8 mouse cellular contexts compared by ENCODE assay signal in genomic region chr1:152084638-152085345, GRCm38 (mm10). TPM values are rescaled to one million over a fixed set of nuclear protein-coding genes. Genes with fewer than 3 reads are reported as not detected.
DNase-seq lines count a peak whose midpoint lies in the region; ATAC-seq and TF ChIP-seq lines count a peak whose summit lies in the region.

No protein-coding gene starts in this region.

- no peak overlapping the region for H3K4me3 ChIP-seq in CH12.LX (replicated peaks in 1 of 3; ENCODE audit: low read depth in 2 of 3, low read length in 2 of 3, poor library complexity in 1 of 3)
- 0 out of 2 replicates have a peak overlapping the region, but pooled peaks have one; percentile 8 for H3K4me3 ChIP-seq in bone marrow macrophage, adult 2 months (ENCODE audit: insufficient read depth, low read length)
- H3K4me3 ChIP-seq in hindbrain, embryonic 12.5 days = no peak overlapping the region
- peak overlapping the region; percentile 23 for H3K4me3 ChIP-seq in limb, embryonic 15.5 days
- H3K4me3 ChIP-seq in midbrain, embryonic 16.5 days (ENCODE audit: low read depth, low read length) = no peak overlapping the region
- no peak overlapping the region for H3K4me3 ChIP-seq in layer of hippocampus, adult 2 months

- in situ Hi-C loops in CH12.LX (cut with MboI; ENCODE audit: low pct_ligation_motif_present, low pct_unique_long_range_greater_than_20kb, low sequenced_read_pairs) = no loop called here

- H3K36me3 ChIP-seq in CH12.LX (replicated peaks in 1 of 2; ENCODE audit: control insufficient read depth in 1 of 2, insufficient read depth in 1 of 2, low read length in 1 of 2) = peaks cover 0 to 3% of the 10 kb centered on the region in 2 experiments
- H3K36me3 ChIP-seq in hindbrain, embryonic 12.5 days = no peaks in the 10 kb centered on the region
- H3K36me3 ChIP-seq in limb, embryonic 15.5 days = no peaks in the 10 kb centered on the region
- H3K36me3 ChIP-seq in midbrain, embryonic 16.5 days (ENCODE audit: control insufficient read depth, insufficient read depth, low read length) = no peaks in the 10 kb centered on the region

- H3K4me2 ChIP-seq in CH12.LX (ENCODE audit: insufficient read depth, low read depth, poor library complexity, severe bottlenecking) = peak overlapping the region; percentile 51
- peak overlapping the region; percentile 24 for H3K4me2 ChIP-seq in hindbrain, embryonic 12.5 days (replicated peaks)
- H3K4me2 ChIP-seq in limb, embryonic 15.5 days = peak overlapping the region; percentile 38
- peak overlapping the region; percentile 15 for H3K4me2 ChIP-seq in midbrain, embryonic 16.5 days (ENCODE audit: low read length)

- no peak for TF ChIP-seq RAD21 in CH12.LX (IDR thresholded peaks at IDR 0.05; ENCODE audit: low read depth, low read length)

- TF ChIP-seq EP300 in CH12.LX (IDR thresholded peaks at IDR 0.05; ENCODE audit: low read length) = no peak

- H3K79me2 ChIP-seq in CH12.LX (replicated peaks; ENCODE audit: control insufficient read depth, extremely low read depth, insufficient read depth, poor library complexity, severe bottlenecking) = no peaks in the 10 kb centered on the region

- no peak overlapping the region for H3K9ac ChIP-seq in CH12.LX (ENCODE audit: insufficient read depth, low read depth)
- peak overlapping the region; percentile 4; the same call in 1 of the 2 replicates for H3K9ac ChIP-seq in hindbrain, embryonic 12.5 days
- H3K9ac ChIP-seq in limb, embryonic 15.5 days = no peak overlapping the region
- H3K9ac ChIP-seq in midbrain, embryonic 16.5 days (ENCODE audit: low read depth, low read length) = no peak overlapping the region; the same call in 1 of the 2 replicates

- no peak for TF ChIP-seq CTCF in CH12.LX (conservative IDR thresholded peaks at IDR 0.05 in 1 of 2, IDR thresholded peaks at IDR 0.05 in 1 of 2; ENCODE audit: low read depth in 2 of 2, low read length in 2 of 2)
- no peak for TF ChIP-seq CTCF in bone marrow macrophage, adult 2 months (IDR thresholded peaks at IDR 0.05; ENCODE audit: low read depth, low read length)
- TF ChIP-seq CTCF in layer of hippocampus, adult 2 months (conservative IDR thresholded peaks at IDR 0.05) = no peak

- H3K4me1 ChIP-seq in CH12.LX (ENCODE audit: control insufficient read depth in 1 of 2, insufficient read depth in 2 of 2) = peaks cover 0 to 24% of the 10 kb centered on the region in 2 experiments; a peak in 2 of 4 replicates
- peaks cover 17% of the 10 kb centered on the region for H3K4me1 ChIP-seq in bone marrow macrophage, adult 2 months (ENCODE audit: control insufficient read depth, insufficient read depth, low read length)
- peaks cover 71% of the 10 kb centered on the region for H3K4me1 ChIP-seq in hindbrain, embryonic 12.5 days
- peaks cover 55% of the 10 kb centered on the region for H3K4me1 ChIP-seq in limb, embryonic 15.5 days
- peaks cover 42% of the 10 kb centered on the region for H3K4me1 ChIP-seq in midbrain, embryonic 16.5 days (ENCODE audit: control insufficient read depth, insufficient read depth, low read length)

- H3K9me3 ChIP-seq in CH12.LX (replicated peaks; ENCODE audit: low read length) = no peaks in the 10 kb centered on the region
- H3K9me3 ChIP-seq in hindbrain, embryonic 12.5 days (replicated peaks) = no peaks in the 10 kb centered on the region
- H3K9me3 ChIP-seq in limb, embryonic 15.5 days = no peaks in the 10 kb centered on the region
- H3K9me3 ChIP-seq in midbrain, embryonic 16.5 days (replicated peaks; ENCODE audit: control insufficient read depth, low read length, poor library complexity, severe bottlenecking) = no peaks in the 10 kb centered on the region

- 28% methylated on average over 15 of the region's 15 CpGs for WGBS in hindbrain, embryonic 12.5 days
- 4% methylated on average over 15 of the region's 15 CpGs for WGBS in limb, embryonic 15.5 days
- WGBS in midbrain, embryonic 16.5 days = 37% methylated on average over 15 of the region's 15 CpGs

- no peak for DNase-seq in CH12.LX (ENCODE audit: extremely low read depth)
- DNase-seq in forelimb bud, embryonic 11.5 days (ENCODE audit: low read depth, low spot score) = peak; percentile 58
- DNase-seq in yolk sac, embryonic 10.5 days (ENCODE audit: low spot score) = peak; percentile 71
- no peak for DNase-seq in layer of hippocampus, adult 2 months (ENCODE audit: low spot score in 2 of 2)

- no peak for ATAC-seq in hindbrain, embryonic 12.5 days (ENCODE audit: low FRiP score)
- ATAC-seq in limb, embryonic 15.5 days (ENCODE audit: insufficient number of reproducible peaks, low FRiP score, low TSS enrichment, low read depth) = peak; percentile 41
- no peak for ATAC-seq in midbrain, embryonic 16.5 days

- H3K27ac ChIP-seq in CH12.LX (ENCODE audit: insufficient read depth, low read depth) = no peak overlapping the region
- no peak overlapping the region for H3K27ac ChIP-seq in bone marrow macrophage, adult 2 months (ENCODE audit: insufficient read depth, low read depth, low read length)
- peak overlapping the region; percentile 19; the same call in 1 of the 2 replicates for H3K27ac ChIP-seq in hindbrain, embryonic 12.5 days
- peak overlapping the region; percentile 77 for H3K27ac ChIP-seq in limb, embryonic 15.5 days
- no peak overlapping the region for H3K27ac ChIP-seq in midbrain, embryonic 16.5 days (ENCODE audit: low read length)
- no peak overlapping the region for H3K27ac ChIP-seq in layer of hippocampus, adult 2 months

- dilution Hi-C loops in CH12.LX (cut with MboI; ENCODE audit: extremely low pct_ligation_motif_present, extremely low pct_unique_long_range_greater_than_20kb, low sequenced_read_pairs) = no loop called here

- no peak for TF ChIP-seq POLR2A in CH12.LX (IDR thresholded peaks at IDR 0.05; ENCODE audit: low read depth, low read length)
- no peak for TF ChIP-seq POLR2A in bone marrow macrophage, adult 2 months (IDR thresholded peaks at IDR 0.05; ENCODE audit: borderline replicate concordance, low read depth, low read length)

- H3K27me3 ChIP-seq in CH12.LX (replicated peaks) = no peaks in the 10 kb centered on the region
- no peaks in the 10 kb centered on the region for H3K27me3 ChIP-seq in hindbrain, embryonic 12.5 days
- H3K27me3 ChIP-seq in limb, embryonic 15.5 days = no peaks in the 10 kb centered on the region
- H3K27me3 ChIP-seq in midbrain, embryonic 16.5 days (ENCODE audit: control insufficient read depth, insufficient read depth, low read depth, low read length) = no peaks in the 10 kb centered on the region

TF ChIP-seq in CH12.LX, 34 proteins besides CTCF, POLR2A, EP300 and RAD21:
- TF ChIP-seq TCF12 (IDR thresholded peaks at IDR 0.05; ENCODE audit: low read depth, low read length) = no peak
- TF ChIP-seq MAZ (IDR thresholded peaks at IDR 0.05; ENCODE audit: low read depth, low read length) = no peak
- no peak for TF ChIP-seq KAT2A (IDR thresholded peaks at IDR 0.05; ENCODE audit: insufficient replicate concordance, low read length)
- TF ChIP-seq E2F4 (IDR thresholded peaks at IDR 0.05; ENCODE audit: insufficient replicate concordance, low read depth, low read length) = no peak
- TF ChIP-seq HCFC1 (IDR thresholded peaks at IDR 0.05; ENCODE audit: low read depth, low read length) = no peak
- TF ChIP-seq ZKSCAN1 (IDR thresholded peaks at IDR 0.05; ENCODE audit: borderline replicate concordance, low read depth, low read length) = no peak
TF ChIP-seq in CH12.LX: peak in this region for 0.

RNA-seq across cellular contexts. Expression of gene 1700025G04Rik, which starts 5.1 kb away (rescaled TPM):
- total RNA-seq in CH12.LX (2012; rRNA removed) (1.5 TPM in 2 replicates), CH12.LX (2014; rRNA removed) (12.8 and 13.7 TPM in 2 replicates)
- polyA plus RNA-seq in CH12.LX (2012; ENCODE audit: insufficient read length, low read depth) = 19.5 and 21.0 TPM in 2 replicates
- 44.4 and 45.8 TPM in 2 replicates for polyA plus RNA-seq in bone marrow macrophage, adult 2 months (2012; ENCODE audit: insufficient read depth, insufficient read length, missing spikeins)
- 51.0 and 58.8 TPM in 2 replicates for polyA plus RNA-seq in hindbrain, embryonic 12.5 days (2016; fragmentation: Nextera tagmentation; extraction: Ambion mirVana)
- polyA plus RNA-seq in limb, embryonic 15.5 days (2015; fragmentation: Nextera tagmentation; extraction: Ambion mirVana) = 39.7 and 40.3 TPM in 2 replicates
- polyA plus RNA-seq in midbrain, embryonic 16.5 days (2015; fragmentation: Nextera tagmentation; extraction: Ambion mirVana) = 27.3 and 28.5 TPM in 2 replicates
- total RNA-seq in layer of hippocampus, adult 2 months (2021) = 10 to 100 TPM; 74.2 to 76.0 TPM

Comparison
In these comparisons a context has a peak if more than half of its experiments do, and no peak if none do; other contexts are left out.
1. DNase-seq: peak in forelimb bud, embryonic 11.5 days (single experiment) and yolk sac, embryonic 10.5 days (single experiment); none in CH12.LX (single experiment) and layer of hippocampus, adult 2 months (0 of 2).
2. H3K27ac ChIP-seq: peak in hindbrain, embryonic 12.5 days (single experiment) and limb, embryonic 15.5 days (single experiment); none in CH12.LX (single experiment), bone marrow macrophage, adult 2 months (single experiment), midbrain, embryonic 16.5 days (single experiment) and layer of hippocampus, adult 2 months (single experiment).
3. H3K4me3 ChIP-seq: peak in bone marrow macrophage, adult 2 months (single experiment) and limb, embryonic 15.5 days (single experiment); none in CH12.LX (0 of 3), hindbrain, embryonic 12.5 days (single experiment), midbrain, embryonic 16.5 days (single experiment) and layer of hippocampus, adult 2 months (single experiment).
4. Peak in every context shown above with its lines, with median percentiles within 50 percentile points of each other: H3K4me2 ChIP-seq.